Mouse (Mus musculus): ENCODE measurements at regions not wholly inside any gene's neighbourhood (a gene's known extent, or its start where the extent isn't known, plus 50 kb on each side); places are given as distances from the start of the nearest gene placed in this dataset.
A peak's percentile ranks its signal among the peaks of the same experiment; 100 is the strongest.

DNA sequence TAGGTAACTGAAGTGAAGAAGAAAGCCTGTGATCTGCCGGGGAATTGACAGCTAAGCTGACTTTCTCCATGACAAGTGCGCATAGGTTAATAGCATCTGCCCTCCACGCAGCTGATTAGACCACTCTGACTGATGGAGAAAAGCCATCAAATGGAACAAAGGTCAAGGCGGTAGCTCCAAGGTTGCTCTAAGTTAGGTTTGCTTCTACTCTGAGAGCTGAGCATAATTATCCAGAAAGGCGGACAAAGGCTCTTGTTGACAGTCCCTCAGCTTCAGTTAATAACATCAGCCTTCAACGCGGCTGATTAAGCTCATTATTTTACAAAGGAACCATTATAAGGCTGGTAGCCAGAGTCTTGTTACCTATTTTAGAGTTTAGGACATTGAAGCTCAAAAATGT is 54.0 kb upstream of the Enpep start:
- no peaks in the 10 kb centered on the region for H3K4me1 ChIP-seq (replicated peaks)
- no peaks in the 10 kb centered on the region for H3K9me3 ChIP-seq (replicated peaks)
- 78% methylated on average over 7 of the region's 7 CpGs for WGBS (ENCODE audit: insufficient replicate concordance)
- H3K27me3 ChIP-seq = no peaks in the 10 kb centered on the region
- no peak overlapping the region for H3K4me3 ChIP-seq (replicated peaks)
- H3K9ac ChIP-seq = no peak overlapping the region
- ATAC-seq (ENCODE audit: insufficient read depth) = no peak
- H3K27ac ChIP-seq (replicated peaks) = no peak overlapping the region
- no peaks in the 10 kb centered on the region for H3K36me3 ChIP-seq (replicated peaks)
- no peak overlapping the region for H3K4me2 ChIP-seq

DNA sequence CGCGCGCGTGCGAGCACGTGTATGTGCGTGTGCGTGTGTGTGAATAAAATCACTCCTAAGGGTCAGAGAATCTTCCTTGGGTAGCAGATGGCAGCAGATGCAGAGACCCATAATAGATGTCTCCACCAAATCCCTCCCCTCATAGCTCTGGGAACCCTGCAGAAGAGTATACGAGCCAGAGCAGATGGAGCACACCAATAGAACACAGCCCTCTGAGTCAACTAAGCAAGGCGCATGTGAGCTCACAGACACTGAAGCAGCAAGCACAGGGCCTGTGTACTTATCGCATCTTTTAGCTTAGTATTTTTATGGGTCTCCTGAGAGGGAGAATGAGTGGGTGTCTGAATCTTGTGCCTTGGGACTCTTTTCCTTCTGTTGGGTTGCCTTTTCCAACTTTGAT is 58.0 kb upstream of the Enpep start:
- H3K9ac ChIP-seq = no peak overlapping the region
- H3K36me3 ChIP-seq (replicated peaks) = no peaks in the 10 kb centered on the region
- 90% methylated on average over 11 of the region's 11 CpGs for WGBS (ENCODE audit: insufficient replicate concordance)
- H3K4me2 ChIP-seq = no peak overlapping the region
- H3K4me3 ChIP-seq (replicated peaks) = no peak overlapping the region
- H3K4me1 ChIP-seq (replicated peaks) = no peaks in the 10 kb centered on the region
- ATAC-seq (ENCODE audit: insufficient read depth) = no peak
- no peaks in the 10 kb centered on the region; the same call in 1 of the 2 replicates for H3K9me3 ChIP-seq (replicated peaks)
- H3K27me3 ChIP-seq = no peaks in the 10 kb centered on the region
- H3K27ac ChIP-seq (replicated peaks) = no peak overlapping the region

DNA sequence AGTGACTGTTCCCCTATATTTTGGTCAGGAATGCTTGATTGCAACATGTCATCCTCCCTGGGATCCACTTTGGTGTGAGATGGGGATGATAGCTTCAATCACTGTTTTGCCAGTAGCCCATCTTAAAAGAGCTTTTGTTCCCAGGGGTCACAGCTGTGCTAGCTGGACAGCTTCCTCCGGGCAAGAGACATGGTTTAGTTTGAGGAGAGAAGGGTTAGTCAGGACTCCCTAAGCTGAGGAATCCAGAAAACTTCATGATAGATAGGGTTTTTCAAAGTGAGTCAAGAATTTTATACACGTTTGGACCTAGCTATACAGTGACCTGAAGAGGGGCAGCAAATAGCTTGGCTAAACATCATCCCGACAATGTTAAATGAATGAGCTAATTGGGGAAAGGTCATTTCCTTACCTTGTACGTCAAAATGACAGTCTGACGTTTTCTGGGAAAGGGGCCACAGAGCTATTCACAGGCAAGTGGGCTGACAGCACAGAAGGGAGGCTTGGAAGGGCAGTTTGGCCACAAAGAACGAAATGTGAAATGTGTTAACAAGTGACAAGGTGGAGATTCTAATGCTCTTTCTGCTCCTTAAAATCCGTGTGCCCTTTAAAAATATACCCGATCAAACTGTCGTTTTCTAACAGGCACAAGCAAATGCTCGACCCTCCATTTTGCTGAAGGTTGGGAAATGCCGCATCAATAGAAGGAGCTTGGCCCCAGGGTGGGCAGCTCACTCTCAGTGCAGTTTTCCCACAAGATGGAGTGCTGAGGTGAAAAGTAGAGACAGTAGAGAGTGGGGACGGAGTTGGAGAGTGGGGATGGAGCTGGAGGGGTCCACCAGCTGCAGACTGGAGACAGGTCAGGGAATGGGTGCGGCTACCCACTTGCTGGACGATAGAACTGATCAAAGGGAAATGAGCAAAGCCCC is 59.6 kb upstream of the Enpep start:
- H3K9me3 ChIP-seq (replicated peaks) = no peaks in the 10 kb centered on the region; the same call in 1 of the 2 replicates
- H3K4me3 ChIP-seq (replicated peaks) = no peak overlapping the region
- H3K27me3 ChIP-seq = no peaks in the 10 kb centered on the region
- H3K9ac ChIP-seq = no peak overlapping the region
- H3K4me2 ChIP-seq = no peak overlapping the region
- no peaks in the 10 kb centered on the region for H3K36me3 ChIP-seq (replicated peaks)
- no peak for ATAC-seq (ENCODE audit: insufficient read depth)
- H3K4me1 ChIP-seq (replicated peaks) = no peaks in the 10 kb centered on the region
- H3K27ac ChIP-seq (replicated peaks) = no peak overlapping the region
- 52% methylated on average over 14 of the region's 14 CpGs for WGBS (ENCODE audit: insufficient replicate concordance)

DNA sequence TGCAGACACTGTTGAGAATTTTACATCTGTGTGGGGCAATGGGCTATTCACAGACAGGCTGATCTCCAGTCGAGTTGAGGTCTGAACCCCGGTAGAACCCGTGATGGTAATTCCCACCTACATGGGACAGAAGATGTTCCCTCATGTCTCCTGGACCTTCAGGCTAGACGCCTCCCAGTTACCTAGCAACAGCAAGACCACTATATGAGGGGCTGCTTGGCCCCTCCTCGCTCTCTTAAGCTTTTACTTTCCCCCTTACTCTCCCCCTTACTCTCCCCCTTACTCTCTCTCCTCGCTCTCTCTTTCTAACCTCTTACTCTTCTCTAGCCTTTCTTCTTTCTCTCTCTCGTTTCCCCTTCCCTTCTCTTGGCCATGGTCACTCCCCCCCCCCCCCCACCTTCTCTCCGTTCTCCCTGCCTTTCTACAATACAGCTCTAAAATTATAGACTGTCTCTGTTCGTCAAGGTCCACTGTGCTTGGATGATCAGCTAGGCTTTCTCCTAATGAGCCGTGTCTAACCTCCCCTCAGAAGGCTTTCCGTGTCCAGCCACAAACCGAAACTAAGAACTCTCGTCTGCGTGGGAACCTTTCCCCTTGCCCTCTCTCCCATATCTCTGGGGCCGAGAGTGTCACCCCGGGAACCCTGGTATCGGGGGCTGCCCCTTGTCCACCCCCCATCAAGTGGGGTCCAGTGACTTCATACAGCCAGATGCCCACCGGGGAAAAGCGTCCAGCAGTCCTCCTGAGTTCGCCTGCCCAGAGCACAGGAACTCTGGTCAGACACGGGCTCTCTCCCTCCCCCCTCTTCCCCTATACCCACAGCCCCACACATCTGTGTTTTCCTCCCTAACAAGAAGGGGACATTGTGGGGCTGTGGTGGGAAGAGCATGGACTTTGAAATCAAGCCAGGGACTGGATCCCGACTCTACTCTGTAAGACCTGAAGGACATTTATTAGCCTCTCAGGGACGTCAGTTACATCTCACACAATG is 60.6 kb upstream of the Enpep start:
- H3K4me3 ChIP-seq (replicated peaks) = 0 out of 2 replicates have a peak overlapping the region, but pooled peaks have one; percentile 11
- H3K27me3 ChIP-seq = no peaks in the 10 kb centered on the region
- no peak overlapping the region for H3K27ac ChIP-seq (replicated peaks)
- H3K4me1 ChIP-seq (replicated peaks) = no peaks in the 10 kb centered on the region
- no peak for ATAC-seq (ENCODE audit: insufficient read depth)
- H3K9me3 ChIP-seq (replicated peaks) = no peaks in the 10 kb centered on the region; the same call in 1 of the 2 replicates
- 59% methylated on average over 23 of the region's 23 CpGs for WGBS (ENCODE audit: insufficient replicate concordance)
- H3K9ac ChIP-seq = no peak overlapping the region
- H3K36me3 ChIP-seq (replicated peaks) = no peaks in the 10 kb centered on the region
- no peak overlapping the region for H3K4me2 ChIP-seq

DNA sequence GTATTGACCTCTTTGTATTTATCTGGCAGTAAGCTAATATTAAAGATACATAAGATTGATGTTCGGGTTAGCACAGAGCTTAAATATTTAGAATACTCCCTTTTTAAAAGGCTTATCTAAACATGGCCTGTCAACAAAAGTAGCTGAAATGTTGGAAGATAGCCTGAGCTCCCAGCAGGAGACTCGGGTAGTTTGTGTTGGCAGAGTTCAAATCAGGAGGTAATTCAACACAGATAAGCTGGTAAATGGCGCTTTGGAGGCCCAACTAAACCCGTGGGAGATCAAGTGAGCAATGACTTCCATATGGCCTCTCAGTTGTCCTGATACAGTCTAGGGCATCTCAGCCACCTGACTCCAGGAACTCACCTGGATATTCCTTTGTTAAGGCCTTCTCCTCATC is 65.0 kb upstream of the Enpep start:
- no peak for ATAC-seq (ENCODE audit: insufficient read depth)
- no peak overlapping the region for H3K27ac ChIP-seq (replicated peaks)
- H3K36me3 ChIP-seq (replicated peaks) = no peaks in the 10 kb centered on the region
- H3K4me3 ChIP-seq (replicated peaks) = no peak overlapping the region
- H3K4me2 ChIP-seq = no peak overlapping the region
- H3K4me1 ChIP-seq (replicated peaks) = no peaks in the 10 kb centered on the region
- WGBS (ENCODE audit: insufficient replicate concordance) = 41% methylated on average over 4 of the region's 4 CpGs
- no peaks in the 10 kb centered on the region for H3K27me3 ChIP-seq
- no peaks in the 10 kb centered on the region; the same call in 1 of the 2 replicates for H3K9me3 ChIP-seq (replicated peaks)
- no peak overlapping the region for H3K9ac ChIP-seq

DNA sequence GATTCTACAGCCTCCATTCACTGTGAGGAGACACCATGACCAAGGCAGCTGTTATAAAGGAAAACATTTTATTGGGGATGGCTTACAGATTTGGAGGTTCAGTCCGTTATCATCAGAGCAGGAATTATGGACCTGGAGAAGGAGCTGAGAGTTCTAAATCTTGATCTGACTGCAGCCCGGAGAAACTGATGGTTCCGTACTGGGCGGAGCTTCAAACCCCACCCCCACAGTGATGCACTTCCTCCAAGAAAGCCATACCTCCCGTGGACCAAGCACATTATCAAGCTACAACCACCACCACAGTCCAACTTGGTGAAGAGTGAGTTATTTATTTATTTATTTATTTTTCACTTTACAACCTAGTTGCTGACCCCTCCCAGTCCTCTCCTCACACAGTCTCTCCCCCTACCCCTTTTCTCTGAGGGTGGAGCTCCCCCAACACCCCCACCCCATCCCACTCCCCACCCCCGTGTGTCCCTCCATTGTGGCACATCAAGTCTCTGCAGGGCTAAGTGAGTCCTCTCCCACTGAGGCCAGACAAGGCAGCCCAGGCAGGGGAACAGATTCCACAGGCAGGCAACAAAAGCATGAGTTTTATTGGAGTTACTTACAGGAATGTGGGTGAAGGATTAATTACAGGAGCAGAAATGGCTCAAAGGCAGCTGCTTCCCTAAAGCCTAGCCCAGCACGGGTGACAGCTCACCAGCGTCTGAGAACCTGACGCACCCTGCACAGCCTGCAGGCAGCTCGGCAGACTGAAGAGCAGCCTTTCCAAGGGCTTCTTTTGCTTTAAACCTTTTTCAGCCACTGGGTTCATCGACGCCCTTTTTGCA is 67.8 kb upstream of the Enpep start:
- H3K4me1 ChIP-seq (replicated peaks) = no peaks in the 10 kb centered on the region
- ATAC-seq (ENCODE audit: insufficient read depth) = no peak
- H3K9ac ChIP-seq = no peak overlapping the region
- H3K9me3 ChIP-seq (replicated peaks) = no peaks in the 10 kb centered on the region
- no peaks in the 10 kb centered on the region for H3K27me3 ChIP-seq
- H3K27ac ChIP-seq (replicated peaks) = no peak overlapping the region
- H3K4me2 ChIP-seq = no peak overlapping the region
- 66% methylated on average over 12 of the region's 12 CpGs for WGBS (ENCODE audit: insufficient replicate concordance)
- no peaks in the 10 kb centered on the region for H3K36me3 ChIP-seq (replicated peaks)
- no peak overlapping the region for H3K4me3 ChIP-seq (replicated peaks)

DNA sequence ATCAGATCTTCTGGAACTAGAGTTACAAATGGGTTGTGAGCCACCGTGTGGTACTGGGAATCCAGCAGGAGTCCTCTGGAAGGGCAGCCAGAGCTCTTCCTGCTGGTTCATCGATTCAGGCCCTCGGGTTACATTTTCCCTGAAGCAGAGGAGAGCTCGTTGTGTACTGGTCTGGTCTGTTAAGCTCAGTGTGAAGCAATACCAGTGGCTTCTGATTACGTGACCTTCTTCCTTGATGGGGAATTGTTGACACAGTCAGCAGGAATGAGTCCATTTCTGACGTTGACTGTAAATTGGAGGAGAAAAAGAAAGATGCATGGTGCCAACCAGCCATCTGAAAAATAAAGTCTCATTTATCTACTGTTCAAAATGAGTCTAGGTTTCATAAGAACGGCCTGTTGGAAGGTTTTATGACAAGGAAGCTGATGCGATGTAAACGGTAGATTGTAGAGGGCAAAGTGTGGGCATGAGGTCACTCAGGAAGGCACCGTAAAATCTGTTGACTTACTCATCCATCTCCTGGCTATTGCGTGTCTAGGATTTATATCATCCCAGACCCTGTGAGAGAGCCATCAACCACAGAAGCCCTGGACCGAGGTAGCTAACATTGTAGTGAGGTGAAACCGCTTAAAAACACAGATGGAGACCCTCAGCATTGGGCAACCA is 79.0 kb upstream of the Enpep start:
- 73% methylated on average over 13 of the region's 13 CpGs for WGBS (ENCODE audit: insufficient replicate concordance)
- H3K36me3 ChIP-seq (replicated peaks) = no peaks in the 10 kb centered on the region
- H3K4me1 ChIP-seq (replicated peaks) = no peaks in the 10 kb centered on the region
- no peak overlapping the region for H3K4me2 ChIP-seq
- H3K27me3 ChIP-seq = no peaks in the 10 kb centered on the region
- no peak overlapping the region for H3K27ac ChIP-seq (replicated peaks)
- H3K9ac ChIP-seq = no peak overlapping the region
- no peak overlapping the region for H3K4me3 ChIP-seq (replicated peaks)
- no peaks in the 10 kb centered on the region for H3K9me3 ChIP-seq (replicated peaks)
- no peak for ATAC-seq (ENCODE audit: insufficient read depth)

DNA sequence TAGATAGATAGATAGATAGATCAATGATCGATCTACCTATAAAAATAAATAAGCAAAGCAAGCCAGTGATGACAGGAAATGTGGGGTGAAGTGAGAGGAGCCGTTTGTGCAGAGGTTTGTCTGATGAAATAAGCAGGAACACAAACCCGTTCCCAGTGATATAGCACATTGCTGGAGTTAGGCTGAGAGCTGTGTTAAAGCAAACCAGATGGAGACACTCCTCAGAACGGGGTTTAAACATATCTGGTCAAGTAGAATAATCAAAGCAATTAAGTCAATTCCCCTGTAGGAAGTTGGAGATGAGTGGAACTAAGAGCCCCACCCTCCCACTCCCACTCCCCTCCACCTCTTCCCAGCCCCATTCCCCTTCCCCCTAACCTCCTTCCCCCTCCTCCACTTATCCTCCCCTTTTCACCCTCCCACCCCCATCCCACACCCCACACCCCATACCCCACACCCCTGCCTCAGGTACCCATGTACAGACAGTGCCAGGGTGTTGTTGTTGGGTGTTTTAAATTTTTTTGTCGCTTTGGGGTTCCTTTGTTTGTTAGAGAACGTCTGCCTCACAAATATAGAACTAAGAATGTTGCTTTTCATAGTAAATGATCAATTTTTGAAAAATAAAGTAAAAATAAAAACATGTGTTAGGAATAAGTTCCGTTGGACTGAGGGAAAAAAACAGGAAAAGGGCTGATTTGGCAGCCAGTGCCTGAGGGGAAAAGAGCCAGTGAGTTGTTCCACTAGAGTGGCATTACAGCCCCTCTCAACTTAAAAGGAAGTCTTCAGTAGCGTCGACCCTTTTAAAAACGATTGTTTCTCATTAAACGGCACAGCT is 79.8 kb upstream of the Enpep start:
- H3K4me1 ChIP-seq (replicated peaks) = no peaks in the 10 kb centered on the region
- H3K9me3 ChIP-seq (replicated peaks) = no peaks in the 10 kb centered on the region
- H3K9ac ChIP-seq = no peak overlapping the region
- H3K4me3 ChIP-seq (replicated peaks) = no peak overlapping the region
- no peak overlapping the region for H3K27ac ChIP-seq (replicated peaks)
- no peak overlapping the region for H3K4me2 ChIP-seq
- WGBS (ENCODE audit: insufficient replicate concordance) = 50% methylated on average over 11 of the region's 11 CpGs
- H3K36me3 ChIP-seq (replicated peaks) = no peaks in the 10 kb centered on the region
- H3K27me3 ChIP-seq = no peaks in the 10 kb centered on the region
- ATAC-seq (ENCODE audit: insufficient read depth) = no peak

DNA sequence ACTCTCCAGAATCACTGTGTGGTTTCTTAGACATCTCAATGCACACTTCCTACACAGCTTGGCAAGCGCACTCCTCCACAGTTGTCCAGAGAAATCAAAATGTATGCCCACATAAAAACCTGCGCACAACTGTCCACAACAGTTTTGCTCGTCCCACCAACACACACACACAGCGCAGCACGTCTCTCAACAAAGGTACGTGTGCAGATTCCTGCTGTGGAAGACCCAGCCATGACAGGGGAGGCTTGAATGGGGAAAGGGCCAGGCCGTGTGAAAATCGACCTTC is 80.4 kb upstream of the Enpep start:
- Histone ChIP-seq H3K9ac (no peak overlapping the region), H3K36me3 (replicated peaks) (no peaks in the 10 kb centered on the region), H3K4me3 (replicated peaks) (no peak overlapping the region), H3K9me3 (replicated peaks) (no peaks in the 10 kb centered on the region), H3K27ac (replicated peaks) (no peak overlapping the region), H3K4me1 (replicated peaks) (no peaks in the 10 kb centered on the region), H3K27me3 (no peaks in the 10 kb centered on the region), H3K4me2 (no peak overlapping the region)
- ATAC-seq (ENCODE audit: insufficient read depth) = no peak
- 78% methylated on average over 8 of the region's 8 CpGs for whole genome bisulfite sequencing (ENCODE audit: insufficient replicate concordance)

DNA sequence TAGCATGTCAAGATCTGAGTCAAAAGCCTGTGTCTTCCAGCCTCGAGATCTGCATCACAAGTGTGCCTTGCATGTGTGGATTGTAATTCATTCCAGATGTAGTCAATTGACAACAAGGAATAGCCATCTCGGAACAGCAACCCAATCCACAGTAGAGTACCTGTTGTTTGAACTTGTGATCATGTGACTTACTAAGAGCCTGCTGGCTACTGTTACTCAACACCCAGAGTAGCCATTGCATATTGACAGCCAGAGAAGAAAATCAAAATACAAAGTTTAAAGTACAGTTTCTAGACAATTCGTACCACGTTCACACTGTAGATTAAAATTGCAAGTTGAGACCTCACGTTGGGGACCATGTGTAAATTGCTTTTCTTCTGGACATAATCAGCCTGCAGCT is 83.1 kb upstream of the Enpep start:
- H3K4me2 ChIP-seq = no peak overlapping the region
- WGBS (ENCODE audit: insufficient replicate concordance) = 51% methylated on average over 5 of the region's 5 CpGs
- H3K36me3 ChIP-seq (replicated peaks) = no peaks in the 10 kb centered on the region
- no peaks in the 10 kb centered on the region for H3K9me3 ChIP-seq (replicated peaks)
- no peaks in the 10 kb centered on the region for H3K4me1 ChIP-seq (replicated peaks)
- H3K27me3 ChIP-seq = no peaks in the 10 kb centered on the region
- H3K27ac ChIP-seq (replicated peaks) = no peak overlapping the region
- no peak for ATAC-seq (ENCODE audit: insufficient read depth)
- no peak overlapping the region for H3K9ac ChIP-seq
- no peak overlapping the region for H3K4me3 ChIP-seq (replicated peaks)
